Mouse (Mus musculus): ENCODE results near the gene Proca1.

The Proca1 gene

GRCm38 (mm10) chr11:78240193-78240857 lies 47.1 kb downstream of the Proca1 start:
- DNase-seq = no peak

- no peak for DNase-seq
Measured at GRCm38 (mm10) chr11:78245261-78245626, 52.1 kb downstream of the Proca1 start.

GRCm38 (mm10) chr11:78245627-78246317 lies 52.6 kb downstream of the Proca1 start, which contains the start of the genes Sdf2 and Supt6:
Gene Sdf2 (plus strand): TSS chr11:78245746.
Gene Supt6 (minus strand): TSS chr11:78245987.
- DNase-seq = peak; percentile 96

DNA sequence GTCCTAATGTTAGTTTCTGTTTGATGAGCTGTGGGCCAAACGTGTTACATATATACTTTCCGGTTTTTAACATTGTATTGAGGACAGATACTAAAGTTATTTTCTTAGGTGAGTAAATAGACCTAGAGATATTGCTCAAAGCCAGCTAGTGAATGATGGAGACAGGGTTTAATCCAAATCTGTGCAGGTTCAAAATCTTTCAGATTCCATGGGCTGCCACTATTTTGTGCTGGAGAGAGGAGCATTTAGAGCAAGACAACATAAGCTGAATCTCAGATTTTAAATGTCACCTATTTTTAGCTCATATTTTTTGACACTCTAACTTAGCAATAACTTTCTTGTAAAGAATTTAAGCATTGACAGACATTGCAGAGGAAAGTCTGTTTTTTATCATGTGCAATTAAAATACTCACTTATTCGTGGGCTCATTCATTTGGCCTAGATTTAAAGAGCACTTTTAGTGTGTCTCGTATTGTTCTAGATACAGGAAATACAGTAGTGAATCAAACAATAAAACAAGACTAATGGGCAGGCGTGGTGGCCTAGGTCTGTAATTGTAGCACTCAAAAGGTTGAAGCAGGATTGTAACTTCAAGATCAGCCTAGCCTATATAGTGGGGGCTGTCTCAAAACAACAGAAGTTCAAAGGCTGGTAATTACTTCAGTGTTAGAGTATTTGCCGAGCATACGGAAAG lies 53.3 kb downstream of the Proca1 start:
- DNase-seq = no peak

DNA sequence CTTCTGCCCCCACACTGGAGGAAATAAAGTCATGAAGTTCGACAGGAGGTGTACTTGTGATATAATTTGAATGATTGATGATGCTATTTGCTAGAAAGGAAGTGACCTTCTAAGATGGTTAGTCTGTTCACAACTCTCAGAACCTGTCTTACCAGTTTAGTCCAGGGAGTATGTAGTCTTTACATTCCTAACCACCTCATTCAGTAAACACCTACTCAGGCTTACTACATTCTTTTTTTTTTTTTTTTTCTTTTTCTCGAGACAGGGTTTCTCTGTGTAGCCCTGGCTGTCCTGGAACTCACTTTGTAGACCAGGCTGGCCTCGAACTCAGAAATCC lies 53.8 kb downstream of the Proca1 start:
- DNase-seq = no peak

DNA sequence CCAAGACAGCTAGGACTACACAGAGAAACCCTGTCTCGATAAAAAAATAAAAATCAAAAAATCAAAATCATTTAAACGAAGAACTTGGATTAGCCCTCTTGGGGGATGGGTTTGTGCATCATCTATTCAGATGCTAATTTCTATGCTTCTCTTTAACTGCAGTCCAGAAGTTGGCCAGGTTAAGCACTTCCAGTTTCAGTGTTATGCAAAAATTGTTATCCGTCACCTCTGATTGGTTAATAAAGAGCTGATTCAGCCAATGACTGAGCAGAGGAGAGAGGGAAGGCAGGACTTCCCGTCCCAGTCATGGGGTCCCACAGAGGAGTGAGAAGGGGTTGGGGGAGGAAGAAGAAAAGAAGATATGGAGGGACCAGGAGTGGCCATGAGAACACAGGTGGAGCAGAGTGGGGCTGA lies 54.5 kb downstream of the Proca1 start:
- DNase-seq = no peak
